Mouse (Mus musculus) lung, postnatal 25 days (tissue): Measurements from ENCODE around the gene Zfp580.
A peak's percentile ranks its signal among the peaks of the same experiment; 100 is the strongest.
"Not testable (repeated sequence)": the region's sequence is repeated elsewhere in the genome, so short reads cannot be mapped to it uniquely, and the experiment has no call there.

ENCODE experiments used
- DNase-seq: peaks from one replicate; pipeline ENCODE4 v3.0.0; 2022; ENCODE audit warnings: low spot score

The Zfp580 gene

DNA sequence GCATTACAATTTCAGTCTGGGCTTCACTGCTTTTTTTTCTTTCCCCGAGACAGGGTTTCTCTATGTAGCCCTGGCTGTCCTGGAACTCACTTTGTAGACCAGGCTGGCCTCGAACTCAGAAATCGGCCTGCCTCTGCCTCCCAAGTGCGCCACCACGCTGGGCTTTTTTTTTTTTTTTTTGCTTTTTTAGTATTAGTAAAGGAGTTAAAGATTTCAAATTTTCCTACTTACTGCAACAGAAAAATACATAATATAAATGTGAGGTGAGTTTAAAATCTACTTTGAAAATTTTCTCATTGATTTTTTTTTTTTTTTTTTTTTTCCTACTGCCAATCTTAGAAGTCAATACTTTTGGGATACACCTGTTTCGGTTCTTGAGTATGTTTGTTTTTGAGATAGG, 13.5 kb downstream of the Zfp580 start:
- DNase-seq, result no peak

DNA sequence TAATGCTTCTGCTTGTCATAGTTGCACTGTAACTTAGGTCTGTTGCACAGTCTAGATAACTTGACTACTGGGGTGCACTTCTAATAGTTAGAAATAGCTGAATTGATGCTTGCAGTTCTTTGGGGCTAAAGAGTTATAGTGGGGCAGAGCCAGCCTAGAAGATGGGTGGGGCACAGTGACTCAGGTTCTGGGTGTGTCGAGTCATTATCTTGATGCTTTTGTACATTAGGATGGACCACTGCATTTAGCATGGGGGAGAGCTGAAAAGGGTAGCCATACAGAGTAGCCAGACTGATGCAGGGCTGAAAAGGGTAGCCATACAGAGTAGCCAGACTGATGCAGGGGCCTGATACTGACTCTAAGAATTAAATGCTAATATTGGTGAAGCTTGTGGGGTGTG, 22.2 kb downstream of the Zfp580 start:
- DNase-seq, result no peak

DNA sequence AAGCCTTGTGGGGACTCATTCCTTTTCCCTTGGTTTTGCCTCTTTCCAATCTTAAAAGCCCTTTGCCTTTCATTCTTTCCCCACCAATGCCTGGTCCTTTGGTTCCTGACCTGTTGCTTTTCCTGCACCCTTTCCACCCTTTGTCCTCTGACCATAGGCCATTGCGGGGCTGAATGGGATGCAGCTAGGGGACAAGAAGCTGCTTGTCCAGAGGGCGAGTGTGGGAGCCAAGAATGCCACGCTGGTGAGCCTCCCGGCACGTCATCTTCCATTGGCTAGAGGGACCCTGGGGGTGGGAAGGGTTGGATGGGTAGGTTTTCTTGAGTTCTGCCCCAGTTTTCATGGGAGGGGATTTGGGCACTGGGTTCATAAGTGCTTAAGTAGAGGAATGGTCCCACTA, 23.6 kb downstream of the Zfp580 start:
- no peak for DNase-seq

DNA sequence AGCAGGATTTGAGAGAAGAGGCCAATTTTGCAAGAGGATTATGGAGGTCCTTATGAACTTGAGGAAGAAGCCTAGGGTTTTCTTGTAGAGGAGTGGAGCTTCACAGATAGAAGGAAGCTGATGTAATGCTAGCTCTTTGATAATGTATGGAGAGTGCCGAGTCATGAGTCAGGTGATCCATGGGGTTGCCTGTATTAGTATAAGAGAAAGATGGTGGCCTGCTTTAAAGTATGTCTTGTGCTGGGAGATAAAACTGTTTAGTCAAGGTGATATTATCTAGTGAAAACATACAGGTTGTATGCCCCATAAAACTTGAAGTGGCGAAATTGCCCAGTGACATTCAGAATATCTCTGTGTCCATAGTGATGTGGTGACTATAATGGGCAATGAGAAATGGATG, 25.6 kb downstream of the Zfp580 start:
- no peak for DNase-seq

DNA sequence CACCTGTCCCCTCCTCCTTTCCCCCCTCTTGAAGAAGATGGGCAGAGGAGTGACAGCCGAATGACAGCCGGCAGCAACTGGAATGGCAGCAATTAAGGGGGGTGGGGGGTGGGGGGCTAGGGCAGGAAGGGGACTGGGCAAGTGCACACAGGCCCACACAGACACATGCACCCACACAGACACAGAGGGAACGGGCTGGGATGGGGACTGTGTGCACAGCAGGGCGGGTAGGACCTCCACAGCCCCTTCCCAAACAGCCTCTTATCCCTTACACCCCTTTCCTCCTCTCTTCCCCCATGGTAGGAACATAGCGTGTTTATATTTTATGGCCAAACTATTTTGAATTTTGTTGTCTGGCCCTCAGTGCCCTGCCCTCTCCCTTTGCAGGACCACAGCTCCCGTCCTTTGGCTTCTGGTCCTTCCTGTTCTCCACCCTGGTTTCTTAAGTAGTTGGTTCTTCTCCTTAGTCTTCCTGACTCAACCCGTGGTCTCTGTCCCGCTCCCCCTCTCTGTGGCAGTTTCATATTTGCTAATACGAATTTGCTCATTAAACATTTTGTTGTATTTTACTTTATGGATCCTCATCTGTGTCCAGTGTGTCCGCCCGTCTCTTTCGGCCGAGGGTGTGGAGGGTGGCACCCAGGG, 28.1 kb downstream of the Zfp580 start:
- DNase-seq, result not testable (repeated sequence)

DNA sequence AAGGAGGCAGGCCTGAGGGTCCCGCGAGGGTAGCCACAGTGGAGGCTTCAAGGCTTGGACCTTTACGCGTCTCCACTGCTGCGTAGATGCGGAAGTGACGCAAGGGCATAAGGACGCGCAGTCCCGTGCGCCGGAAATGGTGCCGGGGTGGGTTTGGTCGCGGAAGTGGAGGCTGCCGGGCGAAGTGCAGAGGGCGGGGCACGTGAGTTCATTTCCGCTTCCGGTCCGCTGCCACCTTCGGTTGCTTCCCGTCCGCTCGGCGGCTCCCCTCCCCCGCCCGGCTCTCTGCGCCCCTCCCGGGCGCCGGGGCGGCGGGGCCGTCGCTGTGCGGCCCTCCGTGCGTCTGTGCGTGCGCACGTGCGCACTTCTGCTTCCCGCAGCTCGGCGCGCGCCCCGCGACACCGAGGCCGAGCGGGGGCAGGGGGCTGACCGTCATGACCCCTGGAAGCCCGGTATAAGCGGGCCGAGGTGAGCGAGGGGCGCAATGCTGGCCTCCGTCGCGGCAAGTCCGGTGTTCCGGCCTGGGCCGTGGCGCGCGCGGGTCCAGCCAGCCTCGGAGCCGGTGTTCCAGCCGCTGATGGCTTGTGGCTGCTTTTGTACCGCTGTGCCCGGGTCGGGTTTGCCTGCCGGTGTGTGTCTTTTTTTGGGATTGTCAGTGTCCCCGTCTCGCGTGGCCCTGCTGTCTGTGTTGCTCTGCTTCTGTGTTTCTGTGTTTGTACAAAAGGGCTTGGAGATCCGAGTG, 28.8 kb downstream of the Zfp580 start, which contains the start of gene Epn1:
TSS of gene Epn1 (plus strand) at position 226 of the 742 bp plus-strand sequence.
- peak; percentile 97 for DNase-seq

DNA sequence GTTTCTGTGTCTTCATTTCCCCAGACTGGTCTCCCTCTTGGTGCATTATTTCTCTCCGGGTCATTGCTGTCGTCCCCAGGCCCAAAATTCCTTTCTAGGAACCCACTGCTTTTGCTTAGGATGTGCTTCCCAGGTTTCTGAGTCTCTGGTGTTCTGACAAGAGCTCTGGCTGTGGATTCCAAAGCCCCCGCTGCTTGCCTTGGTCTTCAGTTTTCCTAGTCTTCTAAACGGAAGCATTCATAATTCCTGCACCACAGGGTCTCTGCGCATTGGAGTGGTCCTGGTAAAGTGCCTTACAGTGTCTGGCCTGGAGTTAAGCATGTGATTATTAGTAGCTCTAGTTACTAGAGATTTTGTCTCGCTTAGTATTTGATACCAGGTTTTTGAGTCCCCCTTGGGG, 29.5 kb downstream of the Zfp580 start:
- no peak for DNase-seq

DNA sequence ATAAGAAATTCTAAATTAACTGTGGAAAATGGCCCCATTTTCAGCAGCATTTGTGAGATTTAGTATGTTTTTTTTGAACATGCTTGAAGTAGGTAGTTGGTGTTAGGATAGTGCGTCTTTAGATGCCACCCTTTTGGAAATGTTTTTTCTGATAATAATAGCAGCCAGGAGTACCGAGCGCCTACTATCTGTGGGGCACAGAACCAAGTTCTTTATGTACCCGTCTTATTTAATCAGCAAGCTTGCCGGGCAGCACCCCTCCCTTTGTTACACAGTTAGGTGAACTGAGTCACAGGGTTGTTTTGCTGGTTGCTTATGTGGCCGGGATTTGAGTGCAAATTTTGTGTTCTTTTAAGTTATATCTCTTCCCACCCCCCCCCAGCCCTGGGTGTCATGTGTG, 29.9 kb downstream of the Zfp580 start:
- DNase-seq, result no peak

DNA sequence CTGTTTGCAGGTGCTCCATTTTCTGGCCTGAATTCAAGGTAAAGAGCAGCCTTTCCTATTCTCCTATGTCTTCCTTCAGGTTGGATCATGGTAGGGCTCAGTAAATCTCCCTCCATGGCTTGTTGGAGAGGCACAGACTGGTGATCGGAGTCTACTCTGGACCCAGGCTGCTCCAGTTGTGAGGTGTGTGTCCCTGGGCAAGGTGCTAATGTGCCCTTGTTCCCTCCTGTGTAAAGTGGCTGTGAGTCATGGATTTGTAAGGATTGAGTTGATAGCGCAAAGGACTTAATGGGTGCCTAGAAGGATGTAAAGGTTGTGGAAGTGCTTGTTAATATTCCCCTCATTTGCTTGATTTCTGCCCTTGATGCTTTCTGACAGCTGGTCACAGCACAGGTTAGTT, 30.6 kb downstream of the Zfp580 start:
- no peak for DNase-seq

DNA sequence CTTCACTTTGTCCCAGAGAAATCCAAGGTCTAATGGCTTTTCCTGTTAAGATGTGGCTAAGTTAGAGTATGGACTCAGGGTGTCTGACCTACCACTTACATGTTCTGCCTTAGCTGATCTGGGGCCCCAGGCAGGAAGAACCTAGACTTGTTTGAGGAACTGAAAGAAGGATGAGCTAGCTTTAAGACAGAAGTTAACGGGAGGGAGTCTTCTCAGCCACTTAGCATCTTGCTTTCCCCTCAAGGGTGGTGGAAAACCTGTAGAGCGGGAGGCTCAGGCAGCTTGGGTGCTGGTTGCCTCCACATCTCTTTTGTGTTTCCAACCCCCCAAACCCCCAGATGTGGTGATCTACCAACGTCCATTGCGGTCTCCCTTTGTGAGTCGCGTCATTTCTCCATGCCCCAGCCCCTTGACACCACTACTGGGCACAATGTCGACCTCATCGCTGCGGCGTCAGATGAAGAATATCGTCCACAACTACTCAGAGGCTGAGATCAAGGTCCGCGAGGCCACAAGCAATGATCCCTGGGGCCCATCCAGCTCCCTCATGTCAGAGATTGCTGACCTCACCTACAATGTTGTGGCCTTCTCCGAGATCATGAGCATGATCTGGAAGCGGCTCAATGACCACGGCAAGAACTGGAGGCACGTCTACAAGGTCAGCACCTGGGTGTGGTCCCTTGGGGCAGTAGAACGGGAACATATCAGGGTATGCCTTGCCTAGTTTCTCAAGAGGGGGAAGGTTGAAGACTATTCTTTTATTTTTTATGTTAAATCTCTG, 32.2 kb downstream of the Zfp580 start:
- peak; percentile 34 for DNase-seq

DNA sequence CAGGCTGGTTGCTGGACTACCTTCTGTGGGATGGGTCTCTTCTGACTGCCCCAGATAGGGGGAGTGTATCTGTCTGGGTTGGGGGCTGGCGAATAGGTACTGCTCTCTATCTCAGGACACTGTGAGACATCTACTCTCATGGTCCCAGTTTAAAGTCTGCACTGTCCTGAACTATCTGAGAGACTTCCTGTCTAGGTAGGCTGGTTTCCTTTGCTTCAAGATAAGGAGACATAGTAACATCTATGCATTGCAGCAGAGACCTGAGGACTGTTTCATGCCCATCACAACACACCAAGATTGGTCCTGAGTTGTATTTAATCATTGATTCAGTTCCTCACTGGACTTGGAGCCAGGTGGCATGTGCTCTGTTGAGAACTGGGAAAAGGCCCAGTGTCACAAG, 34.2 kb downstream of the Zfp580 start:
- no peak for DNase-seq

DNA sequence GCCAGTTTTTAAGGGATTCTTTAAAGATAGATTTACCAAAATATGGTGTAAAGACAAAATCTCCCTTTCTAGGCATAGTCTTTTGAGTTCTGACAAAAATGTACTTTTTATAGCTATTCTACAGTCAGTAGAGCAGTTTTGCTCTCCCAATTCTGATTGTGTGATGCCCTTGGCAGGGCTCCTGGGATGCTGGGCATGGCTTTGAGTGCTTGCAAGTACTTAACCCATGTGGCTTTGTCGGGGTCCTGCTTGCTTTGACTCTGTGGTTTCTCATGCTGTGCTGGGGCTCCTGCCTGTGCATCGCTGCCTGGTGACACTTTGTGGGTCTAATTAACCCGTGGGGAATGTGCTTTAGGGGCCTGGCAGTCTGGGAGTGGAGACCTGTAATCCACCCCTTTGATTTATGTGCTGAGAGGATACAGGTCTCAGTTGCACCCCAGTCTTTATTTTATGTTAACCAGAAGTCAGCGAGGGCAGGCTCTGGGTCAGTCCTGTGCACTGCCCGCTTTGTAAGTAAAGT, 35.6 kb downstream of the Zfp580 start:
- no peak for DNase-seq

DNA sequence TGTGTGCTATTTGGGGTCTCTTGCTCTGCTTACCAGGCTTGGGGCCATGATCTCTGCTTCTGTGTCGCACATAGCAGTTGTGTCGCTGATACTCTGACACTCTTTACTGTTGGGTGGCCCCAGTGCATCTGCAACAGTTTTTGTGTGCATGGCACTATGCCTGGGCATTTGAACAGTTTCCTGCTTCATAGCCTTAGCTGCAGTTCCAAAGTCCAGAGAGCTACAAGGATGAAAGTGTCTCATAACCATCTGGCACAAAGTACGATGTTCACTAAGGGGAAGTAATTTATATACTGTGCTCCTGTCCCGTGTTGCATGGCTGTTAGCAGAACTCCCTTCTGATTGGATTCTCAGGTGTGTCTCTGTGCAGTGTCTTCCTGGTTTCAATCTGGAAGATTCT, 36.5 kb downstream of the Zfp580 start:
- DNase-seq, result no peak

DNA sequence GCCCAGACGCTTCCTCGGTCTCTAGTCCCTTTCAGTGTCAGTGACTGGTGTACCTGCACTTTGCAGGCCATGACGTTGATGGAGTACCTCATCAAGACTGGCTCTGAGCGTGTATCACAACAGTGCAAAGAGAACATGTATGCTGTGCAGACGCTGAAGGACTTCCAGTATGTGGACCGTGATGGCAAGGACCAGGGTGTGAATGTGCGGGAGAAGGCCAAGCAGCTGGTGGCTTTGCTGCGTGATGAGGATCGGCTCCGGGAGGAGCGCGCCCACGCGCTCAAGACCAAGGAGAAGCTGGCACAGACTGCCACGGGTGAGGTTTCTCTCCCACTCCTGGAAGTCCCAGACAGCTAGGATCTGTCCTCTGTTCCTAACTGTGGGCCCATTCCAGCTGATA, 38.5 kb downstream of the Zfp580 start:
- DNase-seq, result no peak

DNA sequence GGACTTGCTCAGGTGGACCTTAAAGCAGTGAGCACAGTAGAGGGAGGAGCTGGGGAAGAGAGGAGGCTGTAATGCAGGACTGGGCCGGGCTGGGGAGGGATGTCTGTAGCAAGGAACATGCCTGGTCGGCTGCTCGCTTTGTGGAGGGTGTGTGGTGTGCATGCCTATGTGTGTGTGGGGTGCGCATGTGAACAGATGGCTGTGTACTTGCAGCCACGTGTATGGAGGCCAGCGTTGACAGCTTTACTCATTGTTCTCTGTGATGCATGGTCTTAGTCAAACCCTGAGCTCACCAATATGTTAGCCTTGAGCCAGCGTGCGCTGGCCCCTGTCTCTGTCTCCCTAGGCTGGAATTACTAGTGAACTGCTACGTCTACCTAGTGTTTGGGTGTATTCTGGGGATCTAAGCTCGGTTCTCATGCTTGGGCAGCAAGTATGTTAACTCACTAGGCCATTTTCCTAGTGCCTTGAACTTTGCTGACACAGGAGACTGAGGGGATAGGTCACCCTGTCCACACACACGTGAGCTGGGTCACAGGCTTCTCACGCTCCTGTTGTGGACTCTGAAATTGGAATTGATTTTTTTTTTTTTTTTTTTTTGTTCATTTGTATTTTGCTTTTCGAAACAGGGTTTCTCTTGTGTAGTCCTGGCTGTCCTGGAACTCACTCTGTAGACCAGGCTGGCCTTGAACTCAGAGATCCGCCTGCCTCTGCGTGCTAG, 39.8 kb downstream of the Zfp580 start:
- no peak for DNase-seq

DNA sequence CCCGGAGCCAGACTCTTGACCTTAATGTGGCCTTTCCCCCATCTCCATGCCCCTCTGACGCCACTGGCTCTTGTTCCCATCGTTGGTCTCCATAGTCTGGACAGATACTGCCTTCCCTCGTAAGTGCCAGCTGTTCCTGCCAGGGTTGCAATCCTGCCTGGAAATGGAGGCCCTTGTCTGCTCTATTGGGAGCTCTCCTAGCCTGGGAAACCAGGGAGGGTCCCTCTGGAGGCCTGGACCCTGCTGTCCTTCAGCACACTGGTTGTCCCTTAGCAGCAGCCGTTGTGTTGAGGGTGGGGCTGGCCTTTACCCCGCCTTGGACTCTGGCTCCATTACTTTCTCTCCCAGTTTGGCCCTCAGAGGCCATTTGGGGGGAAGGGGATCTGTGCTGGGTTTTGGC, 41.0 kb downstream of the Zfp580 start:
- no peak for DNase-seq

DNA sequence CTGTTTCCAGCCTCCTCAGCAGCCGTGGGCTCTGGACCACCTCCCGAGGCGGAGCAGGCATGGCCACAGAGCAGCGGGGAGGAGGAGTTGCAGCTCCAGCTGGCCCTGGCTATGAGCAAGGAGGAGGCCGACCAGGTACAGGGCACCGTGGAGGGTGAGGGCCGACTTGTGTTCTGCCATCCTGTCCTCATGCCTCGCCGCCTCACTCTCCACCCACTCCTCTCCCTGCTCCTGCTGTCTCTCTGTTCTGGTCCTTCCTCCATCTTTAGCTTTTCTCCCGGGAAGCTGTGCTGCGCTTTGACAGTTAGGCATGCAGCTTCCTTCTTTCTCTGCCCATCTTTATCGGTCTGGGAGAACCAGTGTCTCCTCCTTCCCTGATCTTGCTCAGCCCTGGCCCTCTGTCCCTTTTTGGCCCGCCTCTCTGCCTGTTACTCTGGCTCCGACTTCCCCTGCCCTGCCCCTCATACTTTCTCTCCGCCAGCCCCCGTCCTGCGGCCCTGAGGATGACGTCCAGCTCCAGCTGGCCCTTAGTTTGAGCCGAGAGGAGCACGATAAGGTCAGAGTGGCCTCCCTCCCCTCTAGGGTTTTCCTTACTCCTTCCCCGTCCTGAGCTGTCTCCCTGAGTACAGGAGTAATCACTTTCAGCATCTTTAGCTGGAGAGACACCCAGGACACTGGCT, 41.6 kb downstream of the Zfp580 start:
- no peak for DNase-seq

DNA sequence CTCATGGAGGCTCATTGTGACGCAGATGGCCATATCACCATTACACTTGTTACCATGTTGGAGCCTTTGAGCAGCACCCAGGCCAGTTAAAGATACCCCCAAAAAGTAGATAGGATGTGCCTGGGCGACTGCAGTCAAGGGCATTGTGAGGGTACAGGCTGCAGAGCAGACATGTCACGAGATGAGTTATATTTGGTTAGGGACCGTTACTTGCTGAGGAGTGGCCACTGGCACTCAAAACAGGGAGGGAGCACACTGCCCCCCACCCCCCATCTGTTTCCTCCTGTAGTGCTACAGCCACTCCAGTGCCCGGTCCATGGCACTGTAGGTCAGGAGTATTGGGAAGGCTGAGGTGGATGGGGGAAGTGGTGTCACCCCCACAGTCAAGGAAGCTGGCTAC, 47.4 kb downstream of the Zfp580 start:
- DNase-seq, result no peak

DNA sequence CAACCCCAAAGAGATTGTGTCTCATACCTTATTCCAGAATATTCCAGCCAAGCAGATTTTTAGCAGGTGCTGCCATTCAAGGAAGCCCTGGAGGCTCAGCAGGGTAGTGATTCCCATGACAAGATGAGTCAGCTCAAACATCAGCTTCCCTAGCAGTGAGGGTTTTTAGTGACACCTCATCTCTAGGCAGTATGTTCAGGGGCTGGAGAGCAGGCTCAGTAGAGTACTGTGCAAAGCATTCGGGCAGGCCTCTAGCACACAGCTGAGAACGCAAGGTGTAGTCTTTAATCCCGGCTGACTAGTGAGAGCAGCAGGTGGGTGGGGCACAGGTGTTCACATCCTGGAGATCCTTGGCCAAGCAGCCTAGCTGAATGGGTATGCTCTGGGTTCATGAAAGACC, 48.5 kb downstream of the Zfp580 start:
- no peak for DNase-seq

DNA sequence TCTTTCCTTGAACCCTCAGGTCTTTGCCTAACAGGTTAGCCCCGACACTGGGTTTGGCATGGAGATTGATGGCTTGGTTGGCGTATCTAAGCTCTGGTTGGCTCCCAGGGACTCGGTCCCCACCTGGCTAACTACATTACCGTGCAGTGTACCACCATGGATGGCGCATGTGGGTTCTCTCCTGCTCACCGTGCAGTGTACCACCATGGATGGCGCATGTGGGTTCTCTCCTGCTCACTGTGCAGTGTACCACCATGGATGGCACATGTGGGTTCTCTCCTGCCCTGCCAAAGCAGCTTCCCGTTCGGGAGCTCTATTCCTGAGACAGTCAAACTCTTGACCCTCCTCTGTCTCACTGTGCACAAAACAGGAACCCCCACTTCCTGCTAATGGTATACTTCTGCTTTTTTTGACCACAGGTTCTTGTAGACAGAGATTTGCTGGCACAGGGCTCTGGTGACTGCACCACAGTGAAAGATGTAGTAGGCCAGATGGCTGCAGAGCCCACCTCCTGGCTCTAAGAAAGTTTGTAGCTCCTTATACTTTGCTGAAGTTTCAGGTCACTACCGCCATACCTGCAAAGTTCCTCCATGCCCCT, 49.8 kb downstream of the Zfp580 start:
- peak; percentile 63 for DNase-seq

DNA sequence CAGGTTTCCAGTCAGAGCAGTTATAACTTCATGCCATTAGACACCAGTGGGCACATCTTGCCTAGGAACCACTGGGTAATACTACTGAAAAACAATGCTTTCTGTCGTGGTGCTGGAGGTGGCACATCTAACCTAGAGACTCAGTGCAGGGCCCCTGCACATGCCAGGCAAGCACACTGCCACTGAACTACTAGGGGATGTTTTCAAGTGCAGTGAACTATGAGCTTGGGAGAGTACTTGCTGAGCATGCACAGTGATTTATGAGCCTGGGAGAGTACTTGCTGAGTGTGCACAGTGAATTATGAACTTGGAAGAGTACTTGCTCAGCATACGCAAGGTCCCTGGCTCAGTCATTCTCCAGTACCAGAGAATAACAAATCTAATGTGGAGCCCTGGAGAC, 51.2 kb downstream of the Zfp580 start:
- DNase-seq, result no peak
